Mouse (Mus musculus): ENCODE data around the gene Rhov.

Gene Rhov

GRCm38 (mm10) chr2:119238671-119239070 is 32.4 kb downstream of the Rhov start:
- in situ Hi-C loops (cut with MboI, MseI): no loop called here

GRCm38 (mm10) chr2:119237871-119238220 is 33.2 kb downstream of the Rhov start:
- in situ Hi-C loops (cut with MboI, MseI): no loop called here

- in situ Hi-C loops (cut with MboI, MseI): no loop called here
These were observed 33.7 kb downstream of the Rhov start, which contains the start of gene Spint1 for GRCm38 (mm10) chr2:119237210-119237870. Gene Spint1 (plus strand): TSS chr2:119237362.

GRCm38 (mm10) chr2:119236682-119237209 is 34.3 kb downstream of the Rhov start:
- in situ Hi-C loops (cut with MboI, MseI): no loop called here

GRCm38 (mm10) chr2:119229775-119230704 is 41.0 kb downstream of the Rhov start, which contains the start of gene Ppp1r14d:
Gene Ppp1r14d (minus strand): TSS chr2:119229906.
- in situ Hi-C loops (cut with MboI, MseI): no loop called here
